Mouse (Mus musculus): ENCODE results near the gene Gm20422. TPM values are rescaled to one million over a fixed set of nuclear protein-coding genes. Genes with fewer than 3 reads are reported as not detected.

Gm20422 gene
- total and polyA plus RNA-seq, 3 experiments = 0.47 to 2.1 TPM; not detected in 1

DNA sequence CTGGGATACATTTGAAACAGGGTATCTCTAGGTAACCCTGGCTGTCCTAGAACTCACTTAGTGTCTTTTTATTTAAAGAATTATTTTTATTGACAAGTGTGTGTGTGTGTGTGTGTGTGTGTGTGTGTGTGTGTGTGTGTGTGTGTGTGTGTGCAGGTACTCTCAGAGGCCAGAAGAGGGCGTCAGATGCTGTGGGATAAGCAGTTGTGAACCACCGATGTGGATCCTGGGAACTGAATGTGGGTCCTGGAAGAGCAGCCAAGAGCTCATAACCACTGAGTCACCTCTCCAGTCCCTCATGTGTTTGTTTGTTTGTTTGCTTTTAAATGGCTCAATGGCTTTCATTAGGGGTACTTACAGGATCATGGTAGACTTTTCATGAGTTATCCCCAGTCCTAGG is 40.2 kb upstream of the Gm20422 start:
- Histone ChIP-seq H3K4me1 (ENCODE audit: control insufficient read depth, insufficient read depth, low read length) (no peaks in the 10 kb centered on the region), H3K36me3 (ENCODE audit: control insufficient read depth, insufficient read depth, low read length) (no peaks in the 10 kb centered on the region), H3K79me2 (replicated peaks; ENCODE audit: control insufficient read depth, insufficient read depth, low read length) (no peaks in the 10 kb centered on the region), H3K4me3 (no peak overlapping the region), H3K27me3 (ENCODE audit: control insufficient read depth, insufficient read depth, low read length) (no peaks in the 10 kb centered on the region), H3K27ac (no peak overlapping the region), H3K9ac (ENCODE audit: low read depth, low read length) (no peak overlapping the region)
- WGBS = 95% methylated on average over 2 of the region's 2 CpGs
- intact Hi-C loops (cut with DNase I) = no loop called here
- DNase-seq = no peak
- no peak for TF ChIP-seq POLR2A (IDR thresholded peaks at IDR 0.05; ENCODE audit: insufficient read depth, low read depth, low read length)
- no peak for TF ChIP-seq CTCF (IDR thresholded peaks at IDR 0.05)
- TF ChIP-seq EP300 (IDR thresholded peaks at IDR 0.05; ENCODE audit: insufficient read depth, low read depth, low read length) = no peak

DNA sequence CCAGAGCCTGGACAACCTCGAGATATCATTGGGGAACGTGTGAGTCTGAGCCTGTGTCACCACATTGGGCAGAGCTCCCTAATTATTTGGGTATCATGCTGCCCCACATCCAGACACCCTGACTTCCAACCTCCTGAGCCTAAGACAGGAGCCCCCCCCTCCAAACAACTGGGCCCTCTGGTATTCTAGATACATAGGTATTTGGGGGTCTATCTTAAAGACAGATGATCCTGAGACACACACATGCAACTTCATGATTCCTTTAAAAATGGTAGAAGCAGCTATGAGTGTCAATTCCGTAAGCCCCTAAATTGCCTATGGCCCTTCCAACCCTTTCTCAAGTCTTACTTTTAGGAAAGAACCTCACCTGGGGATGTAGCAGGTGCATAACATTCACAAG is 35.1 kb upstream of the Gm20422 start:
- DNase-seq = no peak
- Histone ChIP-seq H3K36me3 (ENCODE audit: control insufficient read depth, insufficient read depth, low read length) (no peaks in the 10 kb centered on the region), H3K4me1 (ENCODE audit: control insufficient read depth, insufficient read depth, low read length) (peaks cover 2% of the 10 kb centered on the region), H3K27me3 (ENCODE audit: control insufficient read depth, insufficient read depth, low read length) (no peaks in the 10 kb centered on the region), H3K27ac (no peak overlapping the region), H3K4me3 (no peak overlapping the region), H3K9ac (ENCODE audit: low read depth, low read length) (no peak overlapping the region), H3K79me2 (replicated peaks; ENCODE audit: control insufficient read depth, insufficient read depth, low read length) (no peaks in the 10 kb centered on the region)
- intact Hi-C loops (cut with DNase I) = no loop called here
- no peak for TF ChIP-seq EP300 (IDR thresholded peaks at IDR 0.05; ENCODE audit: insufficient read depth, low read depth, low read length)
- 56% methylated on average over 3 of the region's 3 CpGs for WGBS

DNA sequence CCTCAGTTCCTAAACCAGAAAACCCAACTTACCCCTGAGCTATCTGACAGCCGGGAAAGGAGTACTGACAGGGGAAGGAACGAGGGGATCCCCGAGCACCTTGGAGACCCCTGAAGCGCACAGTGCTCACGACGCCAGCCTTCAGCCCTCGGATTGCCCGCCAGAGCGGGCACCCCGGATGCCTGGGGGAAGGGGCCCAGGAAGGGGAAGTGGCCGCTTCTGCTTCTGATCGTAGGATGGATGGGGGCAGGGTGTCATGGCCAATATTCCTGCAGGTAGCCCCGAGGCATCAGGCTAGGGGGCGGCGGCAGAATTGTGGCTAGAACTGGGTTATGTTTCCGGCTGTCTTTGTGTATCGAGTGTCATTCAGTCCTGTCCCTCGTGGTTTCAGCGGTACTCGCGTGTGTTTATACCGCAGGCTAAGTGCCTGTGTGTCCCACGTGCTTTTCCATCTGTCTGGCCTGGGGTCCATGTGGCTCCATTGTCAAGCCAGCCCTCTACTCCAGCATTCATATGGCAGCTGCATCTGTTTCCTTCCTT is 34.2 kb upstream of the Gm20422 start:
- Histone ChIP-seq H3K9ac (ENCODE audit: low read depth, low read length) (peak overlapping the region; percentile 41), H3K27me3 (ENCODE audit: control insufficient read depth, insufficient read depth, low read length) (no peaks in the 10 kb centered on the region), H3K4me3 (peak overlapping the region; percentile 54), H3K36me3 (ENCODE audit: control insufficient read depth, insufficient read depth, low read length) (no peaks in the 10 kb centered on the region), H3K79me2 (replicated peaks; ENCODE audit: control insufficient read depth, insufficient read depth, low read length) (no peaks in the 10 kb centered on the region), H3K27ac (peak overlapping the region; percentile 31; the same call in 1 of the 2 replicates), H3K4me1 (ENCODE audit: control insufficient read depth, insufficient read depth, low read length) (peaks cover 2% of the 10 kb centered on the region)
- peak in 1 of 2 experiments; percentile 47 for DNase-seq
- 1% methylated on average over 23 of the region's 23 CpGs for WGBS
- intact Hi-C loops (cut with DNase I) = no loop called here
- TF ChIP-seq EP300 (IDR thresholded peaks at IDR 0.05; ENCODE audit: insufficient read depth, low read depth, low read length) (no peak), POLR2A (IDR thresholded peaks at IDR 0.05; ENCODE audit: insufficient read depth, low read depth, low read length) (no peak), CTCF (IDR thresholded peaks at IDR 0.05) (no peak)

DNA sequence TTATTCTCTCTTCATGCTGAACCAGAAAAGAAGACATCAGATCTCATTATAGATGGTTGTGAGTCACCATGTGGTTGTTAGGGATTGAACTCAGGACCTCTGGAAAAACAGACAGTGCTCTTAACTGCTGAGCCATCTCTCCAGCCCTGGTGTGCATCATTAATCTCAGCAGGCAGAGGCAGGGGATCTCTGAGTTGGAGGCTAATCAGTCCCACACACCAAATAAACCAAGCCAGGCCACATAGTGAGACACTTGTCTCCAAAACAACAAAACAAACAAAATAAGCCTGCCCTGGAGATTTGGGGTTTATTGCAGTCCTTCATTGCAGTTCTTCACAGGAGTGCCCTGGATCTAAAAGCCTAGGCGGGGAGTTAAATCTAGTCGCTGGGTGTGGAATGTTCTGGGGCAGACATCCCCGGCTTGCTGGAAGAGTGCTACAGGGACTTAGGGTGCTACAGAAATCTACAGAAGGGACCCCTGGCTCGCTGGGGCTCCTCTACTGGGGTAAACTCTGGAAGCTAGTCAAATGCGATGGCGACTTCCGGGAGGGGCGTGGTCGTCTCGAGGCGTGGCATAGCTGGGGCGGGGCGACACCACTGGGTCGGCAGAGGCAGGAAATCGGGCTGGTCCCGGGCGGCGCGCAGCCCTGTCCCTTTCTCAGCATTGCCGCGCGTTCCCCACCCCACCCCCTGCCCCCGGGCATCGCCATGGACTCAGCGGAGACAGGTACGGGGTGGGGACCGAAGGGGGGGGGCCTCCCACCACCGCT is 33.6 kb upstream of the Gm20422 start, which contains the start of gene Gmip:
Gene Gmip (plus strand): TSS at position 586 of the 770 bp plus-strand sequence.
- no peaks in the 10 kb centered on the region for H3K27me3 ChIP-seq (ENCODE audit: control insufficient read depth, insufficient read depth, low read length)
- H3K36me3 ChIP-seq (ENCODE audit: control insufficient read depth, insufficient read depth, low read length) = no peaks in the 10 kb centered on the region
- 10% methylated on average over 24 of the region's 28 CpGs for WGBS
- H3K9ac ChIP-seq (ENCODE audit: low read depth, low read length) = peak within 1 kb of the TSS; percentile 41
- peak; percentile 88 for DNase-seq
- H3K4me3 ChIP-seq = peak within 1 kb of the TSS; percentile 54
- H3K27ac ChIP-seq = peak within 1 kb of the TSS; percentile 31; the same call in 1 of the 2 replicates
- TF ChIP-seq EP300 (IDR thresholded peaks at IDR 0.05; ENCODE audit: insufficient read depth, low read depth, low read length) (0 out of 2 replicates have a peak, but pooled peaks have one; percentile 24), POLR2A (IDR thresholded peaks at IDR 0.05; ENCODE audit: insufficient read depth, low read depth, low read length) (peak; percentile 60), CTCF (IDR thresholded peaks at IDR 0.05) (no peak)
- H3K79me2 ChIP-seq (replicated peaks; ENCODE audit: control insufficient read depth, insufficient read depth, low read length) = no peaks in the 10 kb centered on the region
- intact Hi-C loops (cut with DNase I) = no loop called here
- H3K4me1 ChIP-seq (ENCODE audit: control insufficient read depth, insufficient read depth, low read length) = peaks cover 2% of the 10 kb centered on the region

DNA sequence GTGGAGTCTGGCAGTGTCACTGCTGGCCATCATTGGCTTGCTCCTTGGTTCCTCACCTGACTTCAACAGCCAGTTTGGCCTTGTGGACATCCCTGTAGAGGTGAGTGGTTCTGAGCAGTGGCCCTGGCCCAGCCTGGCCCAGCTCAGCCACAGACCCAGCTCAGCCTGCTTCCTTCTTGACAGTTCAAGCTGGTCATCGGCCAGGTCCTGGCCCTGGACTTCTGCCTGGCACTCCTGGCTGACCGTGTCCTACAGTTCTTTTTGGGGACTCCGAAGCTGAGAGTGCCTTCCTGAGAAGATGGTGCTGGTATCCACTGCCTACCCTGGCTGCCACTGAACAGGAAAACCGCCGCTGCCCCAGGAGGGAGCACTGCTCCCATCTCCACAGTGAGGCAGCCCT is 32.5 kb upstream of the Gm20422 start:
- H3K36me3 ChIP-seq (ENCODE audit: control insufficient read depth, insufficient read depth, low read length) = no peaks in the 10 kb centered on the region
- intact Hi-C loops (cut with DNase I) = no loop called here
- 73% methylated on average over 5 of the region's 5 CpGs for WGBS
- peaks cover 2% of the 10 kb centered on the region for H3K4me1 ChIP-seq (ENCODE audit: control insufficient read depth, insufficient read depth, low read length)
- no peak overlapping the region for H3K27ac ChIP-seq
- H3K79me2 ChIP-seq (replicated peaks; ENCODE audit: control insufficient read depth, insufficient read depth, low read length) = no peaks in the 10 kb centered on the region
- TF ChIP-seq CTCF (IDR thresholded peaks at IDR 0.05) = no peak
- no peak for TF ChIP-seq EP300 (IDR thresholded peaks at IDR 0.05; ENCODE audit: insufficient read depth, low read depth, low read length)
- no peak for TF ChIP-seq POLR2A (IDR thresholded peaks at IDR 0.05; ENCODE audit: insufficient read depth, low read depth, low read length)
- DNase-seq = peak in 1 of 2 experiments; percentile 27
- H3K9ac ChIP-seq (ENCODE audit: low read depth, low read length) = no peak overlapping the region
- no peaks in the 10 kb centered on the region for H3K27me3 ChIP-seq (ENCODE audit: control insufficient read depth, insufficient read depth, low read length)
- no peak overlapping the region for H3K4me3 ChIP-seq

DNA sequence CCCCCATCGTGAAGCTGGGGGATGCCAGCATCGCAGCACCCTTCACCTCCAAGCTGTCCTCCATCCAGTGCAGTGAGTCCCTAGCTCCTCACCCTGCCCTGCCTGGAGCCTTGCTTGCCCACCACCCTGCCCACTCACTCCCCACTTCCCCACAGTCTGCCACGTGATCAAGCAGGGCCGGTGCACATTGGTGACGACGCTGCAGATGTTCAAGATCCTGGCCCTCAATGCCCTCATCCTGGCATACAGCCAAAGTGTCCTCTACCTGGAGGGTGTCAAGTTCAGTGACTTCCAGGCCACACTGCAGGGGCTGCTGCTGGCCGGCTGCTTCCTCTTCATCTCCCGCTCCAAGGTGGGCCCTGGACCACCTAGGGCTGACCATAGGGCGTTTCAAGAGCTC is 30.8 kb upstream of the Gm20422 start:
- Histone ChIP-seq H3K27ac (no peak overlapping the region), H3K9ac (ENCODE audit: low read depth, low read length) (no peak overlapping the region), H3K4me3 (no peak overlapping the region), H3K79me2 (replicated peaks; ENCODE audit: control insufficient read depth, insufficient read depth, low read length) (no peaks in the 10 kb centered on the region), H3K27me3 (ENCODE audit: control insufficient read depth, insufficient read depth, low read length) (no peaks in the 10 kb centered on the region), H3K4me1 (ENCODE audit: control insufficient read depth, insufficient read depth, low read length) (peaks cover 2% of the 10 kb centered on the region), H3K36me3 (ENCODE audit: control insufficient read depth, insufficient read depth, low read length) (no peaks in the 10 kb centered on the region)
- 84% methylated on average over 9 of the region's 9 CpGs for WGBS
- peak in 1 of 2 experiments; percentile 15 for DNase-seq
- TF ChIP-seq CTCF (IDR thresholded peaks at IDR 0.05) = no peak
- no peak for TF ChIP-seq POLR2A (IDR thresholded peaks at IDR 0.05; ENCODE audit: insufficient read depth, low read depth, low read length)
- TF ChIP-seq EP300 (IDR thresholded peaks at IDR 0.05; ENCODE audit: insufficient read depth, low read depth, low read length) = no peak
- intact Hi-C loops (cut with DNase I) = no loop called here
